Comparison of ENCODE assay signal across 10 mouse cellular contexts in genomic region chr7:73419375-73419774, GRCm38 (mm10). TPM values are rescaled to one million over a fixed set of nuclear protein-coding genes. Genes with fewer than 3 reads are reported as not detected.
DNase-seq lines count a peak whose midpoint lies in the region; ATAC-seq and TF ChIP-seq lines count a peak whose summit lies in the region.
"Had no signal": no experiment of that assay in that cellular context is flagged by ENCODE, and none has a peak within 500 bp of the region (broad histone marks: within the 10 kb centered on the region; RNA-seq: fewer than 3 reads in every experiment).

No protein-coding gene starts in this region.

- no peak overlapping the region for H3K4me2 ChIP-seq in lung, embryonic 15.5 days
- H3K4me2 ChIP-seq in hindbrain, embryonic 15.5 days: no peak overlapping the region
- no peak overlapping the region for H3K4me2 ChIP-seq in stomach, embryonic 14.5 days (replicated peaks; ENCODE audit: low read depth, low read length)

- 0 out of 2 replicates have a peak, but pooled peaks have one; percentile 18 for TF ChIP-seq CTCF in gastrocnemius, adult 2 months (IDR thresholded peaks at IDR 0.05)

- no peak overlapping the region for H3K4me3 ChIP-seq in gastrocnemius, adult 2 months
- H3K4me3 ChIP-seq in lung, embryonic 15.5 days: no peak overlapping the region
- H3K4me3 ChIP-seq in hindbrain, embryonic 15.5 days: no peak overlapping the region
- no peak overlapping the region for H3K4me3 ChIP-seq in stomach, embryonic 14.5 days (ENCODE audit: low read depth, low read length)
- H3K4me3 ChIP-seq: megakaryocyte, embryonic 14.5 days had no signal

- intact Hi-C loops in gastrocnemius, adult 2 months (cut with DNase I): loop anchor here (10.0 kb wide), 1 partner anchor 395 kb away; no protein-coding TSS in a partner anchor

- 40% methylated on average over 7 of the region's 7 CpGs for WGBS in lung, embryonic 15.5 days
- 23% methylated on average over 7 of the region's 7 CpGs for WGBS in hindbrain, embryonic 15.5 days
- WGBS in stomach, embryonic 14.5 days: 40% methylated on average over 7 of the region's 7 CpGs

- peaks cover 32% of the 10 kb centered on the region for H3K4me1 ChIP-seq in lung, embryonic 15.5 days
- H3K4me1 ChIP-seq in hindbrain, embryonic 15.5 days (replicated peaks): peaks cover 62% of the 10 kb centered on the region
- H3K4me1 ChIP-seq in stomach, embryonic 14.5 days (ENCODE audit: control insufficient read depth, insufficient read depth, low read length): peaks cover 14% of the 10 kb centered on the region

- H3K9me3 ChIP-seq in lung, embryonic 15.5 days: no peaks in the 10 kb centered on the region
- no peaks in the 10 kb centered on the region for H3K9me3 ChIP-seq in hindbrain, embryonic 15.5 days
- H3K9me3 ChIP-seq in stomach, embryonic 14.5 days (ENCODE audit: control insufficient read depth, low read depth, low read length): no peaks in the 10 kb centered on the region
- H3K9me3 ChIP-seq: megakaryocyte, embryonic 14.5 days had no signal

- no peaks in the 10 kb centered on the region for H3K27me3 ChIP-seq in lung, embryonic 15.5 days
- H3K27me3 ChIP-seq in hindbrain, embryonic 15.5 days: no peaks in the 10 kb centered on the region
- H3K27me3 ChIP-seq in stomach, embryonic 14.5 days (ENCODE audit: control insufficient read depth, insufficient read depth, low read length): no peaks in the 10 kb centered on the region

- peak; percentile 17; the same call in 1 of the 2 replicates for ATAC-seq in lung, embryonic 15.5 days (ENCODE audit: borderline replicate concordance, extremely low read depth, low FRiP score, low TSS enrichment)
- ATAC-seq in hindbrain, embryonic 15.5 days (ENCODE audit: low FRiP score, low read depth): no peak
- ATAC-seq in stomach, embryonic 14.5 days (ENCODE audit: insufficient number of reproducible peaks, insufficient read depth, low FRiP score, low read depth): no peak

- peaks cover 26% of the 10 kb centered on the region; the same call in 1 of the 2 replicates for H3K36me3 ChIP-seq in lung, embryonic 15.5 days
- 0 out of 2 replicates have a peak, but pooled peaks cover 9% of the 10 kb centered on the region for H3K36me3 ChIP-seq in hindbrain, embryonic 15.5 days
- peaks cover 44% of the 10 kb centered on the region for H3K36me3 ChIP-seq in stomach, embryonic 14.5 days (ENCODE audit: control insufficient read depth, insufficient read depth, low read length)

- H3K9ac ChIP-seq in lung, embryonic 15.5 days: no peak overlapping the region
- H3K9ac ChIP-seq in hindbrain, embryonic 15.5 days: no peak overlapping the region
- H3K9ac ChIP-seq in stomach, embryonic 14.5 days (replicated peaks; ENCODE audit: low read depth, low read length): no peak overlapping the region

- peak overlapping the region; percentile 53 for H3K27ac ChIP-seq in gastrocnemius, adult 2 months
- H3K27ac ChIP-seq in lung, embryonic 15.5 days: no peak overlapping the region
- peak overlapping the region; percentile 23; the same call in 1 of the 2 replicates for H3K27ac ChIP-seq in hindbrain, embryonic 15.5 days (replicated peaks)
- H3K27ac ChIP-seq in stomach, embryonic 14.5 days (ENCODE audit: low read length): 0 out of 2 replicates have a peak overlapping the region, but pooled peaks have one; percentile 21

- peak; percentile 69 for DNase-seq in gastrocnemius, adult 2 months
- DNase-seq in gastrocnemius, postnatal 4 days (ENCODE audit: low spot score in 2 of 2): no peak
- DNase-seq in lung, adult 18-20 months: no peak
- DNase-seq in layer of hippocampus, adult 11-12 months (ENCODE audit: low spot score): no peak
- no peak for DNase-seq in layer of hippocampus, postnatal 25 days (ENCODE audit: extremely low spot score in 1 of 2, low spot score in 1 of 2)
- DNase-seq: right cerebral cortex, postnatal 25 days had no signal

RNA-seq across cellular contexts. Expression of gene Rgma, which starts 44.1 kb away (rescaled TPM):
- 10 to 100 TPM; 46.1 to 52.4 TPM for total RNA-seq in gastrocnemius, adult 2 months (2021)
- total RNA-seq in gastrocnemius, postnatal 4 days (2021): 10 to 100 TPM; 94.6 to 97.6 TPM
- polyA plus RNA-seq in lung, embryonic 15.5 days (2015; fragmentation: Nextera tagmentation; extraction: Ambion mirVana): 11.7 and 12.9 TPM in 2 replicates
- polyA plus RNA-seq in hindbrain, embryonic 15.5 days (2015; fragmentation: Nextera tagmentation; extraction: Ambion mirVana): 39.5 and 45.1 TPM in 2 replicates
- polyA plus RNA-seq in stomach, embryonic 14.5 days (2014; fragmentation: Nextera tagmentation; extraction: Ambion mirVana): 24.9 and 30.5 TPM in 2 replicates
- 10 to 100 TPM; 50.7 to 62.6 TPM for total RNA-seq in layer of hippocampus, postnatal 25 days (2021)
